Mouse (Mus musculus): ENCODE results near the gene Clcnkb. TPM values are rescaled to one million over a fixed set of nuclear protein-coding genes. Genes with fewer than 3 reads are reported as not detected.

Clcnkb gene
- polyA plus RNA-seq, 1 experiment from 2014 or later = not detected

DNA sequence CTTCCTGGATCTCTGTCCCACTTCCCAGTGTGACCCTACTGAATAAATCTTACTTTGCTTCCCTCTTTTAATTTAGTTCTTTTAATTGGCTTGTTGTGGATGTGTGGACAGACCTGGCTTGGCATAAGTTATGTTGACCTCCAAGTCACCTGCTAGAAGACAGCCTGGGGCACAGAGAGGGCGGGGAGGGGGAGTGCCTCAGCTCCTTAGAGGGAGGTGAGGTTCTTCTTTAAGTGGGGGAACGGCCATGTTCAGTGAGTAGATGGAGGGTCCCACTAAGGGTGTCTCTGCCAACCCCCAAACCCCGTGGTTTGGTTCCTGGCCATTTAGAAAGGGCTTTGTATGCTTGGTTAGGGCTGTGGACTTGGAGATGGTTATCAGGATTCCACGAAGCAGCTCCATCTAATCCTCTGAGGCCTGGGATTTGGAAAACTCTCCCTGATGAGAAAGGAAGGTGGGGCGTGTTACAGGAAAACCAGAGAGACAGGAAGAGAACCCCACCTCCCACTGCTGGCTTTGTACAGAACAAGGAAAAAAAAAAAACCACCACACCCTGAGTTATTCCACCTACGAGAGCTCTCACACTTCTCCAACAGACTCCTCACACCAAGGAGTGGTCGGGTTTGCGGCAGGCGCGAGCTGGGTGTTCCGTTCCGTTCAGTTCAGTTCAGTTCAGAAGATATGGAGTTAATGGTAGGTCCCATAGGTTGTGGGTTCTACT lies 23.4 kb upstream of the Clcnkb start:
- H3K9ac ChIP-seq (replicated peaks; ENCODE audit: low read depth) = no peak overlapping the region
- peaks cover 6% of the 10 kb centered on the region; the same call in 1 of the 2 replicates for H3K4me1 ChIP-seq (ENCODE audit: insufficient read depth, low read depth, low read length)
- DNase-seq (ENCODE audit: low spot score) (peak; percentile 24), ATAC-seq (no peak)
- H3K9me3 ChIP-seq (ENCODE audit: low read length) = no peaks in the 10 kb centered on the region
- no peaks in the 10 kb centered on the region for H3K36me3 ChIP-seq (ENCODE audit: insufficient read depth, low read length)
- no peak overlapping the region for H3K27ac ChIP-seq (ENCODE audit: low read length)
- 66% methylated on average over 12 of the region's 12 CpGs for WGBS
- TF ChIP-seq EP300 (IDR thresholded peaks at IDR 0.05) (no peak), CTCF (IDR thresholded peaks at IDR 0.05) (no peak)
- H3K27me3 ChIP-seq (replicated peaks; ENCODE audit: insufficient read depth, low read length) = no peaks in the 10 kb centered on the region
- no peak overlapping the region for H3K4me3 ChIP-seq (ENCODE audit: low read depth, low read length)
- H3K4me2 ChIP-seq (replicated peaks; ENCODE audit: low read depth, low read length) = no peak overlapping the region

- H3K27me3 ChIP-seq (replicated peaks; ENCODE audit: insufficient read depth, low read length) = no peaks in the 10 kb centered on the region
- no peak within 1 kb of the TSS for H3K4me2 ChIP-seq (replicated peaks; ENCODE audit: low read depth, low read length)
- no peaks in the 10 kb centered on the region for H3K9me3 ChIP-seq (ENCODE audit: low read length)
- DNase-seq (ENCODE audit: low spot score) (no peak), ATAC-seq (no peak)
- H3K4me3 ChIP-seq (ENCODE audit: low read depth, low read length) = no peak within 1 kb of the TSS
- no peak within 1 kb of the TSS for H3K9ac ChIP-seq (replicated peaks; ENCODE audit: low read depth)
- whole genome bisulfite sequencing = 79% methylated on average over 1 of the region's 1 CpGs
- no peak for TF ChIP-seq CTCF (IDR thresholded peaks at IDR 0.05)
- TF ChIP-seq EP300 (IDR thresholded peaks at IDR 0.05) = no peak
- no peaks in the 10 kb centered on the region for H3K36me3 ChIP-seq (ENCODE audit: insufficient read depth, low read length)
- H3K27ac ChIP-seq (ENCODE audit: low read length) = no peak within 1 kb of the TSS
- H3K4me1 ChIP-seq (ENCODE audit: insufficient read depth, low read depth, low read length) = no peaks in the 10 kb centered on the region
These were observed 20.2 kb upstream of the Clcnkb start, which contains the start of gene Srarp for GRCm38 (mm10) chr4:141435974-141436373. Gene Srarp, minus strand, starts transcription at chr4:141436105.

DNA sequence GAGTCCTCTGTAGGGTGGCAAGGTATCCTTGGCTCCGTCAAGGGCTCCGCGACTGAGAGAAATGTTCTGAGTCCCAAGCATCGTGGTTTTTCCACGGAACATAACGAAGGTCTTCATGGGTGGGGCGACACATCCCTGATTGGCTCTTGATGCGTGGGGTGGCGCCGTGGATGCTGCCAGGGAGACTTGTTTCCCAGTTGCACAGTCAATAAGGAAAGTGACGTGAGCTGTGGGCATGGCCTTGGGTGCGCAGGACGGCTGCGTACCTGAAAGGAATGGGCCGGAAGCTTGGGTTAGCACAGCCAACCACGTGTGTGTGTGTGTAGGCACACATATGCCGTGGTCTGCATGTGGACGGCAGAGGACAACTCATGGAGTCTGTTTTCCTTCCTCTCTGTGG lies 17.4 kb upstream of the Clcnkb start:
- ATAC-seq = no peak
- Histone ChIP-seq H3K27ac (ENCODE audit: low read length) (no peak overlapping the region), H3K4me1 (ENCODE audit: insufficient read depth, low read depth, low read length) (no peaks in the 10 kb centered on the region), H3K9ac (replicated peaks; ENCODE audit: low read depth) (no peak overlapping the region), H3K27me3 (replicated peaks; ENCODE audit: insufficient read depth, low read length) (no peaks in the 10 kb centered on the region), H3K36me3 (ENCODE audit: insufficient read depth, low read length) (no peaks in the 10 kb centered on the region), H3K4me3 (ENCODE audit: low read depth, low read length) (no peak overlapping the region), H3K9me3 (ENCODE audit: low read length) (no peaks in the 10 kb centered on the region), H3K4me2 (replicated peaks; ENCODE audit: low read depth, low read length) (no peak overlapping the region)
- WGBS = 85% methylated on average over 18 of the region's 18 CpGs
- no peak for DNase-seq (ENCODE audit: low spot score)
- TF ChIP-seq CTCF (IDR thresholded peaks at IDR 0.05) (no peak), EP300 (IDR thresholded peaks at IDR 0.05) (no peak)

DNA sequence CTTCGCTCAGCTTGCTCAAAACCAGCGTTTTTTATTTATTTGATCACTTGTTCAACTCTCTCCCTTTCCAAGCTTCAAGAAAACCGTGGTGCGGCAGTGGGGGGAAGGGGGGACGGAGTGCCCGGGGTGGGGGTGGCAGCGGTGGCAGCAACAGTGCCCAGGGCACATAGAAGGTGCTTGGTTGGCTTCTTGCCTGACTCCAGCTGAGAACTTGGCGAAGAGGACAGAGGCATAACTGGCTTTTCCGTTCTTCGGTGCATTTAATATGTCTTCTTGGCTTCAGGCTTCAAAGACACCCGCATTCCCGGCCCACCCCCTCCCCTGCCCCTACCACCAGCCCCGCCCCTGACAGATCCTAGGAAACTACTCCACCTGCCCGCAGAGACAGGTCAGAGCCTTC lies 16.9 kb upstream of the Clcnkb start:
- Histone ChIP-seq H3K4me2 (replicated peaks; ENCODE audit: low read depth, low read length) (no peak overlapping the region), H3K9me3 (ENCODE audit: low read length) (no peaks in the 10 kb centered on the region), H3K4me1 (ENCODE audit: insufficient read depth, low read depth, low read length) (no peaks in the 10 kb centered on the region), H3K36me3 (ENCODE audit: insufficient read depth, low read length) (no peaks in the 10 kb centered on the region), H3K4me3 (ENCODE audit: low read depth, low read length) (no peak overlapping the region), H3K27me3 (replicated peaks; ENCODE audit: insufficient read depth, low read length) (no peaks in the 10 kb centered on the region), H3K27ac (ENCODE audit: low read length) (no peak overlapping the region), H3K9ac (replicated peaks; ENCODE audit: low read depth) (no peak overlapping the region)
- ATAC-seq (no peak), DNase-seq (ENCODE audit: low spot score) (no peak)
- TF ChIP-seq CTCF (IDR thresholded peaks at IDR 0.05) = no peak
- no peak for TF ChIP-seq EP300 (IDR thresholded peaks at IDR 0.05)
- 45% methylated on average over 14 of the region's 14 CpGs for WGBS

GRCm38 (mm10) chr4:141430997-141431396 lies 15.2 kb upstream of the Clcnkb start:
- H3K27ac ChIP-seq (ENCODE audit: low read length) = no peak overlapping the region
- no peaks in the 10 kb centered on the region for H3K27me3 ChIP-seq (replicated peaks; ENCODE audit: insufficient read depth, low read length)
- H3K9ac ChIP-seq (replicated peaks; ENCODE audit: low read depth) = no peak overlapping the region
- no peaks in the 10 kb centered on the region; the same call in 1 of the 2 replicates for H3K4me1 ChIP-seq (ENCODE audit: insufficient read depth, low read depth, low read length)
- H3K36me3 ChIP-seq (ENCODE audit: insufficient read depth, low read length) = no peaks in the 10 kb centered on the region
- no peak overlapping the region for H3K4me3 ChIP-seq (ENCODE audit: low read depth, low read length)
- TF ChIP-seq CTCF (IDR thresholded peaks at IDR 0.05) = peak; percentile 90
- TF ChIP-seq EP300 (IDR thresholded peaks at IDR 0.05) = no peak
- no peak overlapping the region for H3K4me2 ChIP-seq (replicated peaks; ENCODE audit: low read depth, low read length)
- no peaks in the 10 kb centered on the region for H3K9me3 ChIP-seq (ENCODE audit: low read length)
- DNase-seq (ENCODE audit: low spot score) (peak; percentile 78), ATAC-seq (peak; percentile 22; the same call in 1 of the 2 replicates)
- WGBS = 40% methylated on average over 9 of the region's 9 CpGs

DNA sequence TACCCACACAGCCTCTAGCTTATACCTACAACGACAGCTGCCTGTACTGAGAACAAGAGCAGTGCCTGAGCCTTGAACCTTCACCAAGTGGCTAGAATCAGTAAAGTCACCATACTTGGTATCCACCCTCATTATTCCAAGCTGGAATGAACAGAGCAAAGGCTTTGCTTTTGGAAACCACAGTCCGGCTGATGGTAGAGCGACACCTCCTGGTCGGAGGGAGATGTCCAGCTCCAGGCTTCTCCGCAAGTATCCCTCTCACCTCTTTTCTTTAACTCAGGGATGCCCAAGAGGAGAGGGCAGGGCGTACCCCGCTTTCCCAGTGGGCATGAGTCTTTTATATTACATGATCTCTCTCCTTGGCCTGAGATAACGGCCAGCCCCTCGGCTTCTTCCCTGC lies 14.0 kb upstream of the Clcnkb start:
- Histone ChIP-seq H3K4me3 (ENCODE audit: low read depth, low read length) (no peak overlapping the region), H3K27me3 (replicated peaks; ENCODE audit: insufficient read depth, low read length) (no peaks in the 10 kb centered on the region), H3K9me3 (ENCODE audit: low read length) (no peaks in the 10 kb centered on the region), H3K4me2 (replicated peaks; ENCODE audit: low read depth, low read length) (no peak overlapping the region), H3K4me1 (ENCODE audit: insufficient read depth, low read depth, low read length) (peaks cover 5% of the 10 kb centered on the region), H3K27ac (ENCODE audit: low read length) (no peak overlapping the region), H3K9ac (replicated peaks; ENCODE audit: low read depth) (no peak overlapping the region), H3K36me3 (ENCODE audit: insufficient read depth, low read length) (no peaks in the 10 kb centered on the region)
- ATAC-seq (no peak), DNase-seq (ENCODE audit: low spot score) (peak; percentile 57)
- TF ChIP-seq CTCF (IDR thresholded peaks at IDR 0.05) (peak; percentile 75), EP300 (IDR thresholded peaks at IDR 0.05) (no peak)
- WGBS = 48% methylated on average over 9 of the region's 9 CpGs
